Mouse (Mus musculus): Measurements from ENCODE around the gene Sgpp1.

DNA sequence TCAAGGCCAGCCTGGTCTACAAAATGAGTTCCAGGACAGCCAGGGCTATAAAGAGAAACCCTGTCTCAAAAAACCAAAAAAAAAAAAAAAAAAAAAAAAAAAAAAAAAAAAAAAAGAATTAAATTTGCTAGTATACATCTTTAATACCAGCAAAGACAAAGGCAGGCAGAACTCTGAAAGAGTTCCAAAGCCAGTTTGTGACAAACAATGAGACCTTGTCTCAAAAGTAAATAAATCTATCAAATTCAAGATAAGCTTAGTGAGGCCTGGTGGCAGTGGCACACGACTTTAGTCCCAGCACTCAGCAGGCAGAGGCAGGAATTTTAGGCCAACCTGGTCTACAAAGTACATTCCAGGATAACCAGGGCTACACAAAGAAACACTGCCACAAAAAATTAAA lies 5.7 kb downstream of the Sgpp1 start:
- no peak for TF ChIP-seq ZC3H11A (IDR thresholded peaks at IDR 0.05; ENCODE audit: borderline replicate concordance, low read depth, low read length)
- no peak for TF ChIP-seq ZNF384 (IDR thresholded peaks at IDR 0.05; ENCODE audit: low read depth, low read length)
- no peak for TF ChIP-seq MAFK (IDR thresholded peaks at IDR 0.05; ENCODE audit: insufficient read depth, low read depth, low read length)
- no peak for TF ChIP-seq CHD2 (IDR thresholded peaks at IDR 0.05; ENCODE audit: low read depth, low read length)

Data from ES-E14 (cell line).